ENCODE assay signal across 8 mouse cellular contexts in the genomic region with DNA sequence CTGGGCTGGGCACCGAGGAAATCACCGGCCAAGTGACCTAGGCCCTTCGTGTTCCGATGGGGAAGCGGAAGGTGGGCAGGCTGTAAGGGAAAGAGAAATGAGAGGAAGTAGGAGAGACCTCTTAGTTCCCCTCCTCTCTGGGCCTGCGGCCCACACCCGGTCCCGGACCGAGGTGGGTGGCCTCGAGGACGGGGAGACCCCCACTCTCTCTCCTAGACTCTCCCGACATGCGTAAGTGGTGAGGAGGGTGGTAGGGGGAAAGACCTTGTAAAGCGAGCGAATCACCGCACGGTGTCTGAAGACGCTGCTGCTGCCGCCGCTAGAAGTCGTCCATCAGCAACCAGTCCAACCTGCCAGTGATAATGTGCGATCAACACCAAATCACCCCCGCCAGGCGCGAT. TPM values are rescaled to one million over a fixed set of nuclear protein-coding genes. Genes with fewer than 3 reads are reported as not detected.
A peak's percentile ranks its signal among the peaks of the same experiment; 100 is the strongest.
DNase-seq lines count a peak whose midpoint lies in the region; ATAC-seq lines count a peak whose summit lies in the region.

No protein-coding gene starts in this region.

- WGBS in embryonic facial prominence, embryonic 13.5 days: 3% methylated on average over 17 of the region's 25 CpGs
- 3% methylated on average over 16 of the region's 25 CpGs for WGBS in intestine, embryonic 14.5 days
- WGBS in midbrain, embryonic 15.5 days: 3% methylated on average over 25 of the region's 25 CpGs

- H3K9me3 ChIP-seq in embryonic facial prominence, embryonic 13.5 days: no peaks in the 10 kb centered on the region
- H3K9me3 ChIP-seq in intestine, embryonic 14.5 days (ENCODE audit: control insufficient read depth, low read length): no peaks in the 10 kb centered on the region
- no peaks in the 10 kb centered on the region for H3K9me3 ChIP-seq in midbrain, embryonic 15.5 days

- ATAC-seq in embryonic facial prominence, embryonic 13.5 days (ENCODE audit: insufficient number of reproducible peaks, insufficient read depth, low FRiP score, low TSS enrichment, low read depth): no peak
- no peak for ATAC-seq in intestine, embryonic 14.5 days (replicated peaks; ENCODE audit: low FRiP score, low TSS enrichment, low read depth)
- peak; percentile 27 for ATAC-seq in midbrain, embryonic 15.5 days (replicated peaks)

- peak; percentile 44 to 45 for DNase-seq in left cerebral cortex, postnatal 25 days (ENCODE audit: low spot score in 2 of 2)
- DNase-seq in left cerebral cortex, adult 11 months (ENCODE audit: low spot score): no peak
- DNase-seq in intestine, embryonic 14.5 days (ENCODE audit: low spot score): no peak
- no peak for DNase-seq in frontal cortex, postnatal 25 days (ENCODE audit: low spot score in 2 of 2)
- DNase-seq in gastrocnemius, adult 18-20 months (ENCODE audit: low spot score): no peak
- DNase-seq in gastrocnemius, postnatal 25 days: no peak

- H3K36me3 ChIP-seq in embryonic facial prominence, embryonic 13.5 days: no peaks in the 10 kb centered on the region
- H3K36me3 ChIP-seq in intestine, embryonic 14.5 days (ENCODE audit: control insufficient read depth, insufficient read depth, low read length): no peaks in the 10 kb centered on the region
- H3K36me3 ChIP-seq in midbrain, embryonic 15.5 days (replicated peaks): no peaks in the 10 kb centered on the region

- peaks cover 91% of the 10 kb centered on the region for H3K27me3 ChIP-seq in embryonic facial prominence, embryonic 13.5 days
- H3K27me3 ChIP-seq in intestine, embryonic 14.5 days (replicated peaks; ENCODE audit: control insufficient read depth, insufficient read depth, low read length): peaks cover 56% of the 10 kb centered on the region
- peaks cover 58% of the 10 kb centered on the region for H3K27me3 ChIP-seq in midbrain, embryonic 15.5 days (replicated peaks)

- H3K9ac ChIP-seq in embryonic facial prominence, embryonic 13.5 days: peak overlapping the region; percentile 69
- H3K9ac ChIP-seq in intestine, embryonic 14.5 days (ENCODE audit: low read length): peak overlapping the region; percentile 31
- H3K9ac ChIP-seq in midbrain, embryonic 15.5 days: peak overlapping the region; percentile 50

- H3K27ac ChIP-seq in embryonic facial prominence, embryonic 13.5 days: 0 out of 2 replicates have a peak overlapping the region, but pooled peaks have one; percentile 87
- peak overlapping the region; percentile 80 for H3K27ac ChIP-seq in intestine, embryonic 14.5 days (ENCODE audit: low read depth)
- peak overlapping the region; percentile 90 for H3K27ac ChIP-seq in midbrain, embryonic 15.5 days

- intact Hi-C loops in left cerebral cortex, postnatal 25 days (cut with DNase I): loop anchor here (2.0 to 10.0 kb wide), 2 partner anchors 48 to 502 kb away; no protein-coding TSS in a partner anchor

- peaks cover 48% of the 10 kb centered on the region for H3K4me1 ChIP-seq in embryonic facial prominence, embryonic 13.5 days
- H3K4me1 ChIP-seq in intestine, embryonic 14.5 days (replicated peaks; ENCODE audit: control insufficient read depth, insufficient read depth, low read length): peaks cover 17% of the 10 kb centered on the region; the same call in 1 of the 2 replicates
- H3K4me1 ChIP-seq in midbrain, embryonic 15.5 days: peaks cover 32% of the 10 kb centered on the region

- H3K4me2 ChIP-seq in embryonic facial prominence, embryonic 13.5 days: peak overlapping the region; percentile 79
- H3K4me2 ChIP-seq in intestine, embryonic 14.5 days (ENCODE audit: low read length): peak overlapping the region; percentile 54
- peak overlapping the region; percentile 73 for H3K4me2 ChIP-seq in midbrain, embryonic 15.5 days

- H3K4me3 ChIP-seq in embryonic facial prominence, embryonic 13.5 days: peak overlapping the region; percentile 42
- H3K4me3 ChIP-seq in intestine, embryonic 14.5 days (ENCODE audit: low read depth, low read length): peak overlapping the region; percentile 33
- peak overlapping the region; percentile 42 for H3K4me3 ChIP-seq in midbrain, embryonic 15.5 days

RNA-seq across cellular contexts. Expression of a gene that starts 23.0 kb away (rescaled TPM):
- 10 to 100 TPM; 31.3 to 35.8 TPM for total RNA-seq in left cerebral cortex, postnatal 25 days (2021)
- 16.7 and 17.4 TPM in 2 replicates for polyA plus RNA-seq in embryonic facial prominence, embryonic 13.5 days (2015; fragmentation: Nextera tagmentation; extraction: Ambion mirVana)
- 19.8 and 20.3 TPM in 2 replicates for polyA plus RNA-seq in intestine, embryonic 14.5 days (2014; fragmentation: Nextera tagmentation; extraction: Ambion mirVana)
- polyA plus RNA-seq in midbrain, embryonic 15.5 days (2015; fragmentation: Nextera tagmentation; extraction: Ambion mirVana): 18.4 and 18.8 TPM in 2 replicates
- total RNA-seq in gastrocnemius, adult 18-20 months (2021): 10 to 100 TPM; 13.4 to 18.4 TPM
- 10 to 100 TPM; 10.1 to 13.7 TPM for total RNA-seq in gastrocnemius, postnatal 25 days (2021)

Comparison
In these comparisons a context has a peak if more than half of its experiments do, and no peak if none do; other contexts are left out.
1. DNase-seq: peak in left cerebral cortex, postnatal 25 days (2 of 2); none in left cerebral cortex, adult 11 months (single experiment), intestine, embryonic 14.5 days (single experiment), frontal cortex, postnatal 25 days (0 of 2), gastrocnemius, adult 18-20 months (single experiment) and gastrocnemius, postnatal 25 days (single experiment).
2. Peak in every context shown above with its lines, with median percentiles within 50 percentile points of each other: H3K27ac ChIP-seq, H3K4me2 ChIP-seq, H3K4me3 ChIP-seq and H3K9ac ChIP-seq.